Mouse (Mus musculus) ES-E14 (cell line): ENCODE results near the gene Hadhb.

Experiments
- CHD2 ChIP-seq: IDR thresholded peaks from 2 replicates; pipeline ENCODE4 v1.6.1; 2014; ENCODE audit warnings: mild to moderate bottlenecking, low read depth, low read length, inconsistent platforms
- MAFK ChIP-seq: IDR thresholded peaks from 2 replicates; pipeline ENCODE4 v1.6.1; 2014; ENCODE audit warnings: mild to moderate bottlenecking, low read depth, low read length, inconsistent platforms; ENCODE audit not compliant: insufficient read depth
- ZC3H11A ChIP-seq: IDR thresholded peaks from 2 replicates; pipeline ENCODE4 v1.6.1; 2012; ENCODE audit warnings: low read depth, mild to moderate bottlenecking, inconsistent platforms, low read length, borderline replicate concordance
- ZNF384 ChIP-seq: IDR thresholded peaks from 2 replicates; pipeline ENCODE4 v1.6.1; 2012; ENCODE audit warnings: low read depth, low read length, inconsistent platforms

DNA sequence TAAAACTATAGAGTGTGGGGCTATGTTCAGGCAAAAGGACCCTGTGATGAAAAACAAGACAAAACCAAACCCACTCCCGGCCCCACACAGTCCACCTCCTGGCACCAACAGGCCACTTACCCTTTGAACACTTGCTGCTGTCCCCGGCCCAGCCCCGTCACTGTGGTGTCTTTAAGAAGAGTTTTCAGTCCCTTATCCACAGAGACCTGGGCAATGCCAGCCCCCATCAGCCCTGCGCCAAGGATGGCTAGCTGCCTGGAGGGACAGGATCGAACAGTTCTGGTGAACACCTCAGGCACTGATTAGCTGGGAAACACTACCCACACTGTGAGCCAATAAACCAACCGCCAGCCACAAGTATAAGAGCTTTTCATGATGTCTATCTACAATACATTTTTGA, 26.4 kb upstream of the Hadhb start:
- no peak for TF ChIP-seq MAFK
- TF ChIP-seq ZC3H11A: no peak
- TF ChIP-seq ZNF384: no peak
- TF ChIP-seq CHD2: no peak
